Mouse (Mus musculus) small intestine, adult 2 months (tissue): Measurements from ENCODE around the gene Tmem222.
A peak's percentile ranks its signal among the peaks of the same experiment; 100 is the strongest.

Source experiments
- CTCF ChIP-seq: fragments of 200-500 bp; IDR thresholded peaks from 2 replicates; pipeline ENCODE4 v1.5.1; 2012; ENCODE audit warnings: low read depth, mild to moderate bottlenecking, control low read depth, inconsistent platforms, low read length, moderate library complexity, mixed read lengths; ENCODE audit not compliant: insufficient replicate concordance, insufficient read length; ENCODE audit errors: extremely low read depth
- POLR2A ChIP-seq: fragments of 200-500 bp; IDR thresholded peaks from 2 replicates; pipeline ENCODE4 v1.6.1; 2012; ENCODE audit warnings: low read depth, mild to moderate bottlenecking, control low read depth, inconsistent platforms, low read length, moderate library complexity

GRCm38 (mm10) chr4:133257798-133258408, 19.7 kb downstream of the Tmem222 start:
- TF ChIP-seq POLR2A (0 out of 2 replicates have a peak, but pooled peaks have one; percentile 19), CTCF (no peak)
